24 mouse cellular contexts compared by ENCODE assay signal in the genomic region with DNA sequence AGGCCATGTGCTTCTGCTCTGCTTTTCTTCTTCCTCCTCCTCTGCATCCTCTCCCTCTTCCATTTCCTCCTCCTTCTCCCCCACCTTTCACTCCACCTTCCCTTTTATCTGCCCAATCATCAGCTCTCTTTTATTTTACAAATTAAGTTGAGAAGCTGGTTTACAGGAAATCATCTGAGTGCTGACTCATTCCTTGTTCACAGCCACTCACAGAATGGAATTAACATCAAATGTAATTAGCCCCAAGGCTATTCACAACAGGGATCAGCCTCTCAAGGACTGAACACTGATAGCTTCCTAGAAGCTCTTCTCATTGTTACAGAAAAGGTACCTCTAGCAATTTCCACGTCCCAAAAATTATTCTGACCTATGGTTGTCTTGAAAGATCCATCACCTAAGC. TPM values are rescaled to one million over a fixed set of nuclear protein-coding genes. Genes with fewer than 3 reads are reported as not detected.
"Had no signal": no experiment of that assay in that cellular context is flagged by ENCODE, and none has a peak within 500 bp of the region (broad histone marks: within the 10 kb centered on the region; RNA-seq: fewer than 3 reads in every experiment).

No protein-coding gene starts in this region.

- H3K4me2 ChIP-seq: liver, embryonic 13.5 days; liver, embryonic 15.5 days; lung, embryonic 15.5 days; neural tube, embryonic 13.5 days had no signal

- ATAC-seq: liver, postnatal 0 days; lung, postnatal 0 days; midbrain, embryonic 16.5 days had no signal

- H3K4me1 ChIP-seq: liver, embryonic 13.5 days; liver, embryonic 15.5 days; lung, embryonic 15.5 days; midbrain, embryonic 10.5 days; neural tube, embryonic 13.5 days had no signal

- H3K27ac ChIP-seq: liver, embryonic 13.5 days; liver, embryonic 15.5 days; lung, embryonic 15.5 days; midbrain, embryonic 10.5 days; neural tube, embryonic 13.5 days had no signal

- H3K27me3 ChIP-seq: liver, embryonic 13.5 days; liver, embryonic 15.5 days; lung, embryonic 15.5 days; neural tube, embryonic 13.5 days had no signal

- H3K9ac ChIP-seq: liver, embryonic 13.5 days; liver, embryonic 15.5 days; liver, postnatal 0 days; lung, embryonic 15.5 days; neural tube, embryonic 13.5 days had no signal

- H3K4me3 ChIP-seq: liver, embryonic 13.5 days; liver, embryonic 15.5 days; lung, embryonic 15.5 days; midbrain, embryonic 10.5 days; myocyte; neural tube, embryonic 13.5 days had no signal

- DNase-seq: liver, embryonic 13.5 days; liver, postnatal 0 days; lung, adult 2 months; lung, postnatal 4 days; midbrain, embryonic 14.5 days; right cerebral cortex, postnatal 25 days; right cerebral cortex, postnatal 4 days; spleen, adult 18-20 months; thymus, adult 18-20 months; thymus, postnatal 14 days; thymus, postnatal 36 days had no signal

RNA-seq across cellular contexts. Expression of a gene that starts 9.9 kb away (rescaled TPM):
- polyA plus RNA-seq: small intestine, adult 2 months had no signal

RNA-seq across cellular contexts. Expression of a gene that starts 34.1 kb away (rescaled TPM):
- polyA plus RNA-seq: small intestine, adult 2 months had no signal

RNA-seq across cellular contexts. Expression of a gene that starts 46.2 kb away (rescaled TPM):
- polyA plus RNA-seq: liver, embryonic 13.5 days; liver, embryonic 15.5 days; liver, postnatal 0 days; lung, adult 2 months; lung, embryonic 15.5 days; lung, postnatal 0 days; midbrain, embryonic 10.5 days; midbrain, embryonic 14.5 days; midbrain, embryonic 16.5 days; myocyte; neural tube, embryonic 11.5 days; neural tube, embryonic 13.5 days; small intestine, adult 2 months; stomach, embryonic 14.5 days; stomach, embryonic 16.5 days; thymus, postnatal 0 days; urinary bladder, adult 2 months had no signal

RNA-seq across cellular contexts. Expression of a gene that starts 46.9 kb away (rescaled TPM):
- polyA plus RNA-seq: liver, embryonic 13.5 days; liver, postnatal 0 days; midbrain, embryonic 10.5 days; midbrain, embryonic 14.5 days; midbrain, embryonic 16.5 days; myocyte; neural tube, embryonic 11.5 days; neural tube, embryonic 13.5 days; stomach, embryonic 14.5 days; urinary bladder, adult 2 months had no signal
